Comparison of ENCODE assay signal across 14 mouse cellular contexts in genomic region chr9:102551771-102552170, GRCm38 (mm10). TPM values are rescaled to one million over a fixed set of nuclear protein-coding genes. Genes with fewer than 3 reads are reported as not detected.
A peak's percentile ranks its signal among the peaks of the same experiment; 100 is the strongest.
DNase-seq lines count a peak whose midpoint lies in the region; ATAC-seq lines count a peak whose summit lies in the region.
"Had no signal": no experiment of that assay in that cellular context is flagged by ENCODE, and none has a peak within 500 bp of the region (broad histone marks: within the 10 kb centered on the region; RNA-seq: fewer than 3 reads in every experiment).

No protein-coding gene starts in this region.

- H3K9ac ChIP-seq in kidney, embryonic 15.5 days = no peak overlapping the region
- H3K9ac ChIP-seq: liver, embryonic 12.5 days; neural tube, embryonic 12.5 days; stomach, embryonic 15.5 days had no signal

- peak; percentile 19 for DNase-seq in kidney, adult 11 months
- peak; percentile 10 for DNase-seq in MN1 (ENCODE audit: low spot score)
- DNase-seq in embryo, embryonic 11 days = peak; percentile 41
- DNase-seq in kidney, postnatal 36 days = peak; percentile 28 to 46
- no peak for DNase-seq in right cerebral cortex, postnatal 25 days
- no peak for DNase-seq in cerebellum, postnatal 14 days
- DNase-seq: cerebellum, adult 18-20 months had no signal

- H3K4me1 ChIP-seq in kidney, embryonic 15.5 days = peaks cover 23% of the 10 kb centered on the region; the same call in 1 of the 2 replicates
- H3K4me1 ChIP-seq: liver, embryonic 12.5 days; stomach, embryonic 15.5 days had no signal

- H3K9me3 ChIP-seq in kidney, embryonic 15.5 days (replicated peaks) = no peaks in the 10 kb centered on the region
- H3K9me3 ChIP-seq: forebrain, embryonic 10.5 days; liver, embryonic 12.5 days; neural tube, embryonic 12.5 days; stomach, embryonic 15.5 days had no signal

- peaks cover 14% of the 10 kb centered on the region for H3K27me3 ChIP-seq in kidney, embryonic 15.5 days
- H3K27me3 ChIP-seq: stomach, embryonic 15.5 days had no signal

- no peak for ATAC-seq in kidney, embryonic 15.5 days (replicated peaks; ENCODE audit: low FRiP score)
- ATAC-seq: hindbrain, postnatal 0 days; liver, embryonic 12.5 days had no signal

- no peak overlapping the region for H3K27ac ChIP-seq in kidney, embryonic 15.5 days
- H3K27ac ChIP-seq: forebrain, embryonic 10.5 days; hindbrain, postnatal 0 days; liver, embryonic 12.5 days; macrophage; neural tube, embryonic 12.5 days; stomach, embryonic 15.5 days had no signal

- H3K4me3 ChIP-seq in kidney, embryonic 15.5 days (replicated peaks) = no peak overlapping the region
- H3K4me3 ChIP-seq: forebrain, embryonic 10.5 days; liver, embryonic 12.5 days; neural tube, embryonic 12.5 days; stomach, embryonic 15.5 days had no signal

- H3K36me3 ChIP-seq in kidney, embryonic 15.5 days = no peaks in the 10 kb centered on the region
- H3K36me3 ChIP-seq: forebrain, embryonic 10.5 days; liver, embryonic 12.5 days; neural tube, embryonic 12.5 days; stomach, embryonic 15.5 days had no signal

- no peak overlapping the region for H3K4me2 ChIP-seq in kidney, embryonic 15.5 days
- H3K4me2 ChIP-seq: liver, embryonic 12.5 days; neural tube, embryonic 12.5 days; stomach, embryonic 15.5 days had no signal

- WGBS in kidney, embryonic 15.5 days = 51% methylated on average over 10 of the region's 10 CpGs

RNA-seq across cellular contexts. Expression of gene Ky, which starts 46.2 kb away (rescaled TPM):
- polyA plus RNA-seq in kidney, embryonic 15.5 days (2015; fragmentation: Nextera tagmentation; extraction: Ambion mirVana) = 0.27 and 0.41 TPM in 2 replicates
- polyA plus RNA-seq: liver, embryonic 12.5 days; macrophage had no signal

Comparison
In these comparisons a context has a peak if more than half of its experiments do, and no peak if none do; other contexts are left out.
1. DNase-seq: peak in kidney, adult 11 months (single experiment), MN1 (single experiment), embryo, embryonic 11 days (single experiment) and kidney, postnatal 36 days (2 of 2); none in right cerebral cortex, postnatal 25 days (single experiment) and cerebellum, postnatal 14 days (0 of 2).